Mouse (Mus musculus) limb, embryonic 11.5 days (tissue): ENCODE measurements around the gene Mapk14. TPM values are rescaled to one million over a fixed set of nuclear protein-coding genes. Genes with fewer than 3 reads are reported as not detected.

ENCODE experiments used
- ATAC-seq: fragments of 200-750 bp; cut with Nextera tagmentation; 2 replicates; pipeline ENCODE4 v1.8.0; 2017; ENCODE audit warnings: low read depth; ENCODE audit not compliant: insufficient number of reproducible peaks, low FRiP score, low TSS enrichment
- DNase-seq: peaks from one replicate; pipeline ENCODE4 v3.0.0-alpha.2; 2015; ENCODE audit warnings: low spot score
- H3K27ac ChIP-seq: fragments of 300-500 bp; sonication (generic); replicated peaks from 2 replicates; pipeline ENCODE4 v1.5.1; 2014; ENCODE audit warnings: low read depth, mild to moderate bottlenecking, low read length
- H3K27me3 ChIP-seq: fragments of 300-500 bp; sonication (generic); 2 replicates; pipeline ENCODE4 v1.6.1; 2014; ENCODE audit warnings: mild to moderate bottlenecking, low read length, mixed read lengths; ENCODE audit not compliant: control insufficient read depth, insufficient read depth
- H3K36me3 ChIP-seq: fragments of 300-500 bp; sonication (generic); 2 replicates; pipeline ENCODE4 v1.6.1; 2014; ENCODE audit warnings: mild to moderate bottlenecking, low read length, moderate library complexity, mixed read lengths; ENCODE audit not compliant: control insufficient read depth, insufficient read depth
- H3K4me1 ChIP-seq: fragments of 300-500 bp; sonication (generic); 2 replicates; pipeline ENCODE4 v1.6.1; 2014; ENCODE audit warnings: low read length, mixed read lengths; ENCODE audit not compliant: control insufficient read depth, insufficient read depth
- H3K4me2 ChIP-seq: fragments of 300-500 bp; sonication (generic); 2 replicates; pipeline ENCODE4 v1.6.1; 2014; ENCODE audit warnings: low read depth, mild to moderate bottlenecking, moderate library complexity; ENCODE audit not compliant: severe bottlenecking
- H3K4me3 ChIP-seq: fragments of 300-500 bp; sonication (generic); 2 replicates; pipeline ENCODE4 v1.5.1; 2014; ENCODE audit warnings: low read depth, low read length
- H3K9ac ChIP-seq: fragments of 300-500 bp; sonication (generic); 2 replicates; pipeline ENCODE4 v1.6.1; 2014; ENCODE audit warnings: mild to moderate bottlenecking, low read length
- H3K9me3 ChIP-seq: fragments of 300-500 bp; sonication (generic); 2 replicates; pipeline ENCODE4 v1.6.1; 2016; ENCODE audit warnings: low read length; ENCODE audit not compliant: control insufficient read depth
- WGBS: fragments of 180-500 bp; shearing (Covaris S2); extraction: QIAGEN DNeasy Blood & Tissue Kit; methylation state at CpG from one replicate; pipeline ENCODE4 v1.1.7; 2014; 5-methylcytosine and 5-hydroxymethylcytosine counted together
- polyA plus RNA-seq: library from polyadenylated mRNA; unstranded; fragments of >200 nt; fragmentation: Nextera tagmentation; extraction: Ambion mirVana; gene quantifications from 2 replicates; pipeline ENCODE4 v1.2.1, GENCODE M21; 2014

Mapk14 gene
- polyA plus RNA-seq, result 51.5 and 53.8 TPM in 2 replicates

GRCm38 (mm10) chr17:28690776-28691686, at the start of gene Mapk14:
Gene Mapk14, plus strand, starts transcription at chr17:28691329.
- peak within 1 kb of the TSS; percentile 77 for H3K4me2 ChIP-seq
- DNase-seq, result peak; percentile 100
- 0 out of 2 replicates have a peak, but pooled peaks cover 2% of the 10 kb centered on the region for H3K27me3 ChIP-seq
- H3K9me3 ChIP-seq, result no peaks in the 10 kb centered on the region
- peak within 1 kb of the TSS; percentile 87 for H3K9ac ChIP-seq
- H3K4me1 ChIP-seq, result peaks cover 11% of the 10 kb centered on the region
- H3K36me3 ChIP-seq, result no peaks in the 10 kb centered on the region
- ATAC-seq, result peak; percentile 93
- H3K4me3 ChIP-seq, result peak within 1 kb of the TSS; percentile 87
- H3K27ac ChIP-seq, result peak within 1 kb of the TSS; percentile 81
- WGBS, result under 1% methylated on average over 83 of the region's 86 CpGs

DNA sequence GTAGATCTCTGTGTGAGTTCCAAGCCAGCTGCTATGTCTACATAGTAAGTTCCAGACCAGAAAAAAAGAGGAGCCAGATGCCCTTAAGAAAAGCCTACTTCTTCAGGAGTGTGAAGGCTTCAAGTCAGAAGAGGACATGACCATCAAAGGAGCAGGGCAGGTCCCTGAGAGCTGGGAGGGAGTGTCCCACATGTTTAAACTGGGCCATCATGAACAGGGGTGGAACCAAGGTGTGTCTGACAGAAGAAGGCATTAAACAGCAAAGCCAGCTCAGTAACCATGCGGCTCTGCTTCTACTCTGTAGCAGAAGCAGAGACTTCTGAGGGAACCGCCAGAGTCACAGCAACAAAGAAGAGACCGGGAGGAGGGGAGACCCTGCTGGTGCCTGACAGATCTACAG, 47.4 kb upstream of the Mapk14 start:
- Histone ChIP-seq H3K9ac (no peak overlapping the region), H3K4me2 (no peak overlapping the region), H3K27ac (no peak overlapping the region), H3K4me3 (no peak overlapping the region), H3K27me3 (no peaks in the 10 kb centered on the region), H3K36me3 (no peaks in the 10 kb centered on the region), H3K9me3 (no peaks in the 10 kb centered on the region), H3K4me1 (0 out of 2 replicates have a peak, but pooled peaks cover 2% of the 10 kb centered on the region)
- no peak for DNase-seq
- ATAC-seq, result no peak
- WGBS, result 31% methylated on average over 3 of the region's 3 CpGs

- Histone ChIP-seq H3K27me3 (no peaks in the 10 kb centered on the region), H3K4me1 (0 out of 2 replicates have a peak, but pooled peaks cover 2% of the 10 kb centered on the region), H3K4me3 (no peak overlapping the region), H3K4me2 (no peak overlapping the region), H3K27ac (no peak overlapping the region), H3K9me3 (no peaks in the 10 kb centered on the region), H3K36me3 (no peaks in the 10 kb centered on the region), H3K9ac (no peak overlapping the region)
- DNase-seq (no peak), ATAC-seq (no peak)
- 46% methylated on average over 4 of the region's 4 CpGs for WGBS
Measured at GRCm38 (mm10) chr17:28644112-28644511, 47.0 kb upstream of the Mapk14 start.

DNA sequence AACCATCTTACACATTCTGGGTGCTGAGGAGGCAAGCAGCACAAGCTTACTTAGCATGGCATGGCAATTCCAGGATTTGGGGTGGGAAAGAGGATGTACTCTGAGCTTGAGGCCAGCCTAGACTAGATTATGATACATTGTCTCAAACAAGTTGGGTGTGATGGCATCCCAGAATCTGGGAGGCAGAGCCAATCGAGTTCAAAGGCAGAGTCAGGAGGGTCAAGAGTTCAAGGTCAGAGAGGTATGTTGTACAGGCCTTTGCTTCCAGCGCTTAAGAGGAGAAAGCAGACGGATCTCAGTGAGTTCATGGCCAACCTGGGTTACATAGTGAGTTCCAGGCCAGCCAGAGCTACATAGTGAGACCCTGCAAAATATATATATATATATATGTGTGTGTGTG, 44.9 kb upstream of the Mapk14 start:
- H3K36me3 ChIP-seq, result no peaks in the 10 kb centered on the region
- 59% methylated on average over 3 of the region's 3 CpGs for WGBS
- DNase-seq, result no peak
- H3K4me3 ChIP-seq, result no peak overlapping the region
- H3K4me2 ChIP-seq, result no peak overlapping the region
- no peaks in the 10 kb centered on the region for H3K27me3 ChIP-seq
- H3K27ac ChIP-seq, result no peak overlapping the region
- no peaks in the 10 kb centered on the region for H3K9me3 ChIP-seq
- 0 out of 2 replicates have a peak, but pooled peaks cover 2% of the 10 kb centered on the region for H3K4me1 ChIP-seq
- H3K9ac ChIP-seq, result no peak overlapping the region; the same call in 1 of the 2 replicates
- no peak for ATAC-seq

DNA sequence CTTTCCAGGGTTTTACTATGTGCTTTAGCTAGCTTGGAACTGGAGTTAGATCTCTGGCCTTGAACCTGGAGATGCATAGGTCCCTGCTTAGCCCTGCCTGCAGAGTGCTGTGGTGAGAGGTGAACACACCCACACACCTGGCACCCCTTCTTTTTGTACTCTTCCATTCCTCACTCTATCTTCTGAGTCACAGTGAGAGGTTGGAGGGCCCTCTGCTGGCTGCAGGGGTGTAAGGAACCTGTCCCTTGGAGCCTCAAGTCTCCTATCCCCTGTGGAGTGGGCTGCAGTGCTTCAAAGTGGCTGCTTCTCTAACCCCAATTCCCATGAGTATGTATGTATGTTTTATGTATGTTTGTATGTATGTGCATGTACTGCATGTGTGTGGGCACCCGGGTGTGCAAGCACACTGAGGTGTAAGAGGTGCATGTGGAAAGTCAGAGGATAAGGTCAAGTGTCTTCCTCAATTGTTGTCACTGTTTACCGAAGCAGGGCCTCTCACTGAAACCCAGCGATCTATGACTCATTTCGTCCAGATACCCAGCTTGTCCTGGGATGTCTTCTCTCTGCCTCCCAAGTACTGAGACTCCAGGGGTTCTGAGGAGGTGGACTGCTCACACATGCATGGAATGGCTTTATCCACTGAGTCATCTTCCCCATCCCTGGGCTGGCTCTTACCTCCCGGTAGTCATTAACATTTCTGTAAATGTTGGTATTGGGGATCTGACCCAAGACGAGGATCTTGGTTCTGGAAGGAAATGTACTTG, 42.3 kb upstream of the Mapk14 start:
- Histone ChIP-seq H3K27me3 (no peaks in the 10 kb centered on the region), H3K4me2 (no peak overlapping the region), H3K36me3 (no peaks in the 10 kb centered on the region), H3K9ac (no peak overlapping the region), H3K27ac (no peak overlapping the region), H3K9me3 (no peaks in the 10 kb centered on the region), H3K4me1 (no peaks in the 10 kb centered on the region), H3K4me3 (no peak overlapping the region)
- 57% methylated on average over 6 of the region's 6 CpGs for WGBS
- ATAC-seq (no peak), DNase-seq (peak; percentile 43)

DNA sequence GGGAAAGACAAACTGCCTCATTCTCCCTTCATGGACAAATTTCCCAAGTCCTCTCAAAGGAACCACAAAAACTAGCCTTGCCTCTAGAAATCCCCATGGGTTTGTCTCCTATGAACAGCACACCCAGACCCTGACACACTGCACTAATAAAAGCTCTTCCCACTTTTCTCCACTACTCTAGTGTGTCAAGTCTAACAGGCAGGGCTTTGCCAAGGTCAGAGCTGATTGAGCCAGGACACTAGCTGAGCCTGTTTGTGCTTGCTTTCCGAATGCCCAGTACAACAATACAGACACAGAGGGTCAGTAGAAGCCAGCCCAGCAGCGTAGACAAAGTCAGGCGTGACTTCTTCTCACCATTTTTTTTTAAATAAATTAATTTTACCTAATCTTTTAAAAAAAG, 40.9 kb upstream of the Mapk14 start:
- Histone ChIP-seq H3K27ac (no peak overlapping the region), H3K27me3 (no peaks in the 10 kb centered on the region), H3K36me3 (no peaks in the 10 kb centered on the region), H3K4me3 (no peak overlapping the region), H3K9ac (no peak overlapping the region), H3K4me2 (no peak overlapping the region), H3K4me1 (no peaks in the 10 kb centered on the region), H3K9me3 (no peaks in the 10 kb centered on the region)
- WGBS, result 86% methylated on average over 3 of the region's 3 CpGs
- ATAC-seq (no peak), DNase-seq (no peak)

- 59% methylated on average over 4 of the region's 4 CpGs for whole genome bisulfite sequencing
- Histone ChIP-seq H3K36me3 (no peaks in the 10 kb centered on the region), H3K9me3 (no peaks in the 10 kb centered on the region), H3K9ac (no peak overlapping the region), H3K27me3 (no peaks in the 10 kb centered on the region), H3K4me3 (no peak overlapping the region), H3K4me2 (no peak overlapping the region), H3K27ac (no peak overlapping the region), H3K4me1 (no peaks in the 10 kb centered on the region)
- no peak for ATAC-seq
- DNase-seq, result no peak
Measured at GRCm38 (mm10) chr17:28657936-28658335, 33.2 kb upstream of the Mapk14 start.

DNA sequence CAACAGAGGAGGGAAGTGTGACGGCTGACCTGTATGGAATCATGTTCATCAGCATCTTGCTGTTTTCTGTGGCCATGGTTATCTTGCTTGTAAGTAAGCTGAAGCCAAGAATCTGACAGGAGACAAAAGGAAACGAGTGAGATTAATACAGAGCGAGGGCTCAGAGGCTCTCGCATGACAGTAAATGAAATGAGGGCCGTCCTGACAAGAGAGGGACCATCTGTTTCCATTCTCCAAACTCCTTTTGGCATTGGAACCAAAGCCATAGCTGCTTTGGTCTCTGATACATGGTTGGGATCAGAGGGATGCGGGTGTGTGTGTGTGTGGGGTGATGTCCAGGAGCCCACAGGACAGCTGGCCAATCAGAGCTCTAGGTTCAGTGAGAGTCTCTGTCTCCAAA, 31.6 kb upstream of the Mapk14 start:
- 82% methylated on average over 6 of the region's 6 CpGs for WGBS
- DNase-seq (no peak), ATAC-seq (no peak)
- Histone ChIP-seq H3K36me3 (no peaks in the 10 kb centered on the region), H3K27ac (no peak overlapping the region), H3K9me3 (no peaks in the 10 kb centered on the region), H3K27me3 (no peaks in the 10 kb centered on the region), H3K4me1 (no peaks in the 10 kb centered on the region), H3K9ac (no peak overlapping the region), H3K4me2 (no peak overlapping the region), H3K4me3 (no peak overlapping the region)
